Mouse (Mus musculus): ENCODE measurements around the gene Acvr1b. TPM values are rescaled to one million over a fixed set of nuclear protein-coding genes. Genes with fewer than 3 reads are reported as not detected.
A peak's percentile ranks its signal among the peaks of the same experiment; 100 is the strongest.

Acvr1b gene
- total RNA-seq, 2 experiments from 2014 or later = 14.5 to 14.7 TPM

DNA sequence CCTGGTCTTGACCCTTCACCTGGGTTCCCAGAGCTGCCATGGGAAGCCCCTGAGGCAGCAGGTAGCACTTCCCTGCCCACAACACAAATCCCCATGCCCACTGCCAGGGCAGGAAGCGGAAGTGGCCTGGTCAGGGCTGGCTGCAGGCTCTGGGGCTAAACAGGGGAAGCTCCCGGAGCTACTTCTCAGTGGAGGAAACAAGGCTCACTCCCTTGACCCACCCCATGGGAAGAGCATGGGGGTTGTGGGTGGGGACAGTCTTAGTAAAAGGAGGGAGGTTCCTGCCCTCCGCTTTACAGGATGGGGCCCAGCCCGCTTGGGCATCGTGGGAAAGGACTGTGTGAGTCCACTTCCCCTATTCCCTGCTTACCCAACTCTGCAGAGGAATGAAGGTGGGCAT lies 88.6 kb downstream of the Acvr1b start:
- intact Hi-C loops (cut with DNase I) = no loop called here
- peak; percentile 37 to 50 for DNase-seq

Small RNA genes within 50 kb of the gene (microRNA-seq; reads per million reads assigned to microRNA genes)
- gene Mir6962 = 0 to 3.0 reads per million in 2 experiments

Other genes with a start within 250 kb of the Acvr1b start
- gene Gm47841, start 126.7 kb upstream of the Acvr1b start, total RNA-seq (2021) = not detected
- 1 to 10 TPM; 2.3 to 2.8 TPM for gene Fignl2, start 95.5 kb upstream of the Acvr1b start, total RNA-seq (2021)
- gene Ankrd33, start 58.3 kb upstream of the Acvr1b start, total RNA-seq (2021) = not detected
- 10 to 100 TPM; 28.5 to 31.5 TPM for gene Acvrl1, start 45.5 kb upstream of the Acvr1b start, total RNA-seq (2021)
- 10 to 100 TPM; 12.9 to 14.0 TPM for gene Grasp, start 50.1 kb downstream of the Acvr1b start, total RNA-seq (2021)
- 10 to 100 TPM; 14.0 to 63.1 TPM for gene Nr4a1, start 80.2 kb downstream of the Acvr1b start, total RNA-seq (2021)
- gene Atg101, start 110.2 kb downstream of the Acvr1b start, total RNA-seq (2021) = 10 to 100 TPM; 24.7 to 25.5 TPM
- 1 to 10 TPM; 1.7 to 1.8 TPM for gene 6030408B16Rik, start 119.1 kb downstream of the Acvr1b start, total RNA-seq (2021)
- 1 to 10 TPM; 1.1 to 1.6 TPM for gene Krt80, start 196.1 kb downstream of the Acvr1b start, total RNA-seq (2021)
- 1 to 10 TPM; 3.2 to 3.4 TPM for gene Krt7, start 237.0 kb downstream of the Acvr1b start, total RNA-seq (2021)